Mouse (Mus musculus): ENCODE results near the gene Trip11.

GRCm38 (mm10) chr12:101937572-101937971 lies 24.5 kb upstream of the Trip11 start:
- TF ChIP-seq CTCF (IDR thresholded peaks at IDR 0.05; ENCODE audit: low read depth) (peak; percentile 5; the same call in 1 of the 2 replicates), EP300 (IDR thresholded peaks at IDR 0.05; ENCODE audit: low read depth) (no peak)

Data from liver, embryonic 14.5 days (tissue).